Mouse (Mus musculus) testis, adult 2 months (tissue): ENCODE data around the gene Kif21b.

Experiments
- CTCF ChIP-seq: fragments of 200-500 bp; IDR thresholded peaks from 2 replicates; pipeline ENCODE4 v1.5.1; 2012; ENCODE audit warnings: low read depth, mild to moderate bottlenecking, inconsistent platforms, low read length, moderate library complexity; ENCODE audit not compliant: control insufficient read depth, insufficient read depth, insufficient replicate concordance
- POLR2A ChIP-seq: fragments of 200-500 bp; IDR thresholded peaks from 2 replicates; pipeline ENCODE4 v1.6.1; 2012; ENCODE audit warnings: low read depth, mild to moderate bottlenecking, inconsistent platforms, low read length, moderate library complexity; ENCODE audit not compliant: control insufficient read depth

- TF ChIP-seq POLR2A (no peak), CTCF (no peak)
Measured at GRCm38 (mm10) chr1:136119571-136120262, 11.5 kb upstream of the Kif21b start.
